Mouse (Mus musculus) CD4-positive helper T cell, adult 2 months (primary cell): ENCODE data around the gene Lrrc55.
"Not testable (repeated sequence)": the region's sequence is repeated elsewhere in the genome, so short reads cannot be mapped to it uniquely, and the experiment has no call there.

Source experiments
- DNase-seq: peaks from one replicate; pipeline ENCODE4 v3.0.0-alpha.2; 2012; ENCODE audit warnings: low read depth, missing footprints, low spot score

Gene Lrrc55

DNA sequence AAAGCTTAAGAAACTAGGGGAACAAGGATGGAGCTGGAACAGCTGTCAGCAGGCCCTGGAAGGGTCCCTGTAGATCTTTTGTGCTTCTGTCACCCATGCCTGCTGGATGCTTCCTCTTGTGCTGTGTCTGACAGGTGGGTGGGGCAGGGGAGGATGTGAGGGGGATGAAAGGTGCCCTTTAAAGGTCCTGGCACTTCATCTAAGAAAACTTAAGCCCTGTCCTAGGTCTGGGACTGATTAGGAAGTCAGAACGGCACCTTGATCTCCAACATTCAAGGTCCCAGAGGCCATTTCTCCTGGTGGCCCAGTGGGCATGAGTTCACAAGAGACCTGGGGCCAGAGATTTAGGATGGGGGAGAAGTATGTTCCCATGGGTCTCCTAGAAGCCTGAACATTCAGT is at the start of gene Lrrc55:
TSS of gene Lrrc55 (minus strand) at position 297 of the 400 bp plus-strand sequence.
- DNase-seq = no peak

DNA sequence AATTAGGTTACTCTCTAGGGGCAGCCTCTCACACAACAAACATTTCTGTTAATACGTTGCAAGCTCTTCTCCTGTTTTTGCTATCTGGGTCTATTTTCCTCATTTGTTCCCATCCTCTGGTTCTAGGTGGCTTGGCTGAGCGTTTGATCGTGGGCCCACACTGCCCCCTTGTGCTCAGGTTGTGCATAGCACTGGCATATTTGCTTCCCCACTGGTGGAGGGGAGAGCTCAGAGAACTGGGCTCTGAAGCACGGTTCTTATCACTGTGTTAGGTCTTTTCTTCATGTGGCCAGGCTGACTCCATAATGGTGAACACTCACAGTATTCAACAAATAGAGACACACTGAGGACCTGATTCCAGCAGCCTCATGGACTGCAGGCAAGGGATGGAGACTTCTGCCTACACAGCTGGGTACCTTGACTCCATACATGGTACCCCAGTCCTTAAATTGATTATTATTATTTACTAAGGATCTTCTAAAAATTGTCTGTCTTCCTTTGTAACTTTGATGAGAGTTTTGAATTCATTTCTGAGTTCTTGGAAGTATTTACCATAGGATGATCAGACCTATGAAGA is 49.6 kb upstream of the Lrrc55 start:
- peak; percentile 19 for DNase-seq

DNA sequence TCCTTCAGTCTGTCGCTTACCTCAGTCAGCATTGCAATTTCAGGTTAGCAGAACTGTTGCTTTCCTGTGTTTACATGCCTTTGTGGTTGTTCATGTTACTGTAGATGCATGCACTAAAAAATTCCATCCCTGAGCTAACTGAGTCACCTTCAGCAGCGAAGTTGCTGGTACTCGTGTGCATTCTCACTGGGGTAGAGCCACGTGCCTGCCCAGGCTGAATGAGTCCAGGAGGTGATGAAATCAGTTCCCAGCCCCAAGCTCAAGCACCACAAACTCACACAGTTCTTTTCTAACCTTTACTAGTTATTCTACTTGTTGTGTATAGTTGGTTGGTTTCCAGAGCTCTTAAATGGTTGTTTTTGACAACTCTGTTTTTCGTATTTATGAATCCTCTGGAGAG is 48.7 kb upstream of the Lrrc55 start:
- DNase-seq = no peak

DNA sequence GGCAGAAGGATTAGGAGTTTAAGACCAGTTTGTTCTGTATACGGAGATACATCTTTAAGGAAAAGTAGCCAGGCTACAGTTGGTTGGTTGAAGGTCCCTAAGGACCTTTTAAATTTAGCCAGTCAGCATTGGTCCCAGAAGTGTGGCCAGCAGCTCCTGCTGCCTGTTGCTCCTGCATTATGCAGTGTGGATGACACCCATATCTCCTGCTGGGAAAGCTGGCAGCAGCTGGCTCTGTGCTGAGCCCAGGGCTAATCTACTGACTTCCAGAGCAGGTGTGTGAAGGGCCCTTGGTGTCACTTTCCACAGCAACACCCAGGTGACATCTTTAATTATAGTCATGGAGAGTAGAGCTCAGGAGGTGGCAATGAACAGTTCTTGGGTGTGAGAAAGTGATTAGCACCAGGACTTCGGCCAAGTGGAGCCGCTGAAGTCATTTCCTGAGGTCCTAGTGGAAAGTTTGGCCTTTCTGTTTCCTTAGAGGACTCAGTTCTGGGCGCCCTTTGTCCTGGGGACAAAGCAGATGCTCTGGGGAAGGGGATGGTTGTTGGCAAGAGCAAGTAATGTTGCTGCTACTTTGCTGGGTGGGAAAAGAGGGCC is 41.2 kb upstream of the Lrrc55 start:
- no peak for DNase-seq

DNA sequence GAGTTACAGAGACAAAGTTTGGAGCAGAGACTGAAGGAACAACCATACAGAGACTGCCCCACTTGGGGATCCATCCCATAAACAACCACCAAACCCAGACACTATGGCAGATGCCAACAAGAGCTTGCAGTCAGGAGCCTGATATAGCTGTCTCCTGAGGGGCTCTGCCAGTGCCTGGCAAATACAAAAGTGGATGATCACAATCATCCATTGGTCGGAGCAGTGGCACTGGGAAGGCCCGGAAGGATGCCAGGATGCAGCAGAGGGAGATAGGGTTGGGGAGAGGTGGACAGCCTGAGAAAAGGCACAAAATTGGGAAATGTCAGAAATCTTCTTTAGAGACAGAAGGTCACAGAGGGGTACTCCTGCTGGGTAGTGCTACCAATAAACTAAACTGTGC is 40.2 kb upstream of the Lrrc55 start:
- DNase-seq = not testable (repeated sequence)

DNA sequence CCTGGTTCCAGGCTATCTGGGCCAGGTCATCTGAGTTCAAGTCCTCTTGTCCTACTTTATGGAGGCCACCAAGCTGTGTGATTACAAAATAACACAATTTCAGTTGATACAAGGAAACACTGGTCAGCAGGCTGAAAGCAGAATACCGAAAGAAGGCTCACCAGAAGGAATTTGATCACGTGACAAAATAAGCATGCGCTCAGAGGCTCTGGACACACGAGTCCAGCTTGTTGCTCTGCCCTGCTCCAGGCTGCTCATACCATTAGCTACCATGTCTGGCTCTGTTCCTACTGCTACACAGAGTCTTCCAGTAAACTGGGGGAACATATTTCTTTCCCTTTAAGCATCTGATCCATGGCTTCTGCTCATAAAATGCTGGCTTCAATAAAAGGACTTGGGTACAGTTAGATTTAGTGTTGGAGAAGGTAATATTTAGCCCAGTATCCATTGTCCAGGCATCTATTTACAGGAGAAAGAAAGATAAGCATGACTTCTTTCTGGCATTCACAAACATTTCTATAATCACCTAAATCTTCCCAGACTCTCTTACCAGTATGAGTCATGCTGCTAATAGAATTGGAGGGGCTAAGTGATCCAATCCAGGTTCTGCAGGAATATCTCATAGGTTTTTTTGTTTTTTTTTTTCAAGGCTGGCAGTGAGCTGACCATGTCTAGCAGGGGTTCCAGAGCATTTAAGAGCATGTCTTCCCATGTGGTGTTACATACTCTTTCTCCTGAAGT is 33.9 kb upstream of the Lrrc55 start:
- DNase-seq = no peak

DNA sequence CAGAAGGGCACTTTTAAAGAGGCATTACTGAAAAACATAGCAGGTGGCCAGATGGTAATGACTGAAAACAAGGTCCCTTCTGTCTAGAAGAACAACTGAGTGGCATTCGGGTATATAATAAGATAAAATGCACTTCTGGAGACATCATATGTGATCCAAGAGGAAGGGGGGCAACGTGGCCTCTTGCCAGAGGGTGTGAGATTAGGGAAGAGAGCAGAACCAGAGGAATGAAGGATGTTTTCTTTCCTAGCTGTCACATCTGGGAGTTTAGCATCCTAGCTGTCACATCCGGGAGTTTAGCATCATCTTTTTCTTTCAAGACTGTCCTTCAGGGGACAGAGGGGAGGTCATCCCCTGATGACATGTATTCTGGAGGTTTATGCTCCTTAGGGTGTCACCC is 32.6 kb upstream of the Lrrc55 start:
- no peak for DNase-seq

DNA sequence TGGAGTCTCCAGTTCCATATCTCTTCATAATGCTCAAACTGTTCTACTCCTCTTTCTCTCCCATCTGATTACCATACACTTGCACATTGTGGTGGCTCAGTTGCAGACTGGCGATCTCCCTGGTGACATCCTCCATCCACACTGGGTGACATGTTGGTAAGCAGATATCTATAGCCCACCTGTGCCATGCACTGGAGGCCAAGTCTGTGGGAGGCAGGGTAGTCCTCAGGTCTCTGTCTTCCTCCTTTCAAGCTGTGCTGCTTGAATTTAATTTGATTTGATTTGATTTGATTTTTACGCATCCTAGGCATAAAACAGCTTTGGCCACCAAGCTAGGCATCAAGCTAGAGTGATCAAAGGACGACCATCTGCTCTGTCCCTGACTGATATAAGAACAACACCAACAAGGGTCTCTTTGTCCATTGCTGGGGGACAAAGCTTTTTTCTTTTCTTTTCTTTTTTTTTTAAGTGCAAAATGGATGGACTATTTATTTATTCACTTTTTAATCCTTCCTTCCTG is 30.9 kb upstream of the Lrrc55 start:
- DNase-seq = no peak

DNA sequence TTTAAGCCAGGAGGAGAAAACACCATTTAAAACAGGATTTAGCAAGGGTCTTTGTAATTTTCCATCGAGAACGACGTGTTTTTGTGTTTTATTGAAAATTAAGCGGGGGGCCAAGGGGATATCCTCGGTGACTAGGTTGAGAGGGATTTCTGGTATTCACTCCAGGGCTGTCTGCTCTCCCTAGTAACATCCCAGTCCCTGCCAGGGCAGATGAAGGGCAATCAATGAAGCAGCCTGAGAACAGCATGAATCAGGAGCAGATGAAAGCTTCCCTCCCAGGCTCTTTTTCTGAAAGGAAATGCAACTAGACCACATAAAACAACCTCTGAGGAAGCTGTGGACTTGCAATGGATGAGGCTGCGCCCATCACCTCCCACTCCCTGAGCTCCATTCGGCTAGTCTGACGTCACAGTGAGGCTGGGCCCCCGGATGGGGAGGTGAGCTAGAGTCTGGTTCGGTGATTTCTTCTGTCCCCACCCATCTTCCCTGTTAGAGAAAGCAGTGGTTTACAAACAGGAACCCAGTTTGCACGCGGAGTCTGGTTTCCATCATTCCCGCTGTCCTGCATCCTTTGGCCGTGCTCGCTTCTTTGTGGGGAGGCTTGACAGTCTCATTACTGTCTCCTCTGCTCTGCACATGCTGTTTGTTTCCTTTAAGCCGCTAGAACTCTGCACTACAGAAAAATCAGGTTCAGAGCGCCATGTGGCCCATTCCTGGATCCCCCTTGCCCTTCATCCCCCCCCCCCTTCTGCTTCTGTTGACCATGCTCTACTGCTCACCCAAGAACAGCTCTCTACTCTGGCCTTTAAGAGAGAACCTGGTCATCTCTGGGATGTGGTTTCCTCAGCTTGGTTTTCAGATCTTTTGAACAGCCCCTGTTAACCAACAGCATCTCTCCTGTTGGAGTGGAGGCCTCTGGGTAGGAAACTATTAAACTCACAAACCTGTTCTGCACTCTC is 27.5 kb upstream of the Lrrc55 start:
- peak; percentile 37 for DNase-seq

DNA sequence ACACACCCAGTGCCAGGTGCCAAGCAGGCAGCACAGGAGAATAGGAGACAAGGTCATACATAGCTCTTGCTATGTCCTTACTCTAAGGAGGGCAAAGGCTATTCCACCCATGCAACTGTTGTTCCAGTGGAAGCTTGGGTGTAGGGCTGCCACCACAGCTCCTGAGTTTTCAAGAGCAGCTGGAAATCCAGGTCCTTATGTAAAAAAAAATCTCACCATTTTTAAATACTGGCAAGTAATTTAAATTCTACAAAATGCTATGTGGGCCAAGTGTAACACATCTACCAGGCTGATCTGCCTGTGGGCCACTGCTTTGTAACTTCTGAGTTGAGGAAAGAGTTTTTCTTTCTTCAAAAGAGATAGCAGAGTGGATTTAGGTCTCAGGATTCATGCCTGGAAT is 19.6 kb upstream of the Lrrc55 start:
- no peak for DNase-seq

DNA sequence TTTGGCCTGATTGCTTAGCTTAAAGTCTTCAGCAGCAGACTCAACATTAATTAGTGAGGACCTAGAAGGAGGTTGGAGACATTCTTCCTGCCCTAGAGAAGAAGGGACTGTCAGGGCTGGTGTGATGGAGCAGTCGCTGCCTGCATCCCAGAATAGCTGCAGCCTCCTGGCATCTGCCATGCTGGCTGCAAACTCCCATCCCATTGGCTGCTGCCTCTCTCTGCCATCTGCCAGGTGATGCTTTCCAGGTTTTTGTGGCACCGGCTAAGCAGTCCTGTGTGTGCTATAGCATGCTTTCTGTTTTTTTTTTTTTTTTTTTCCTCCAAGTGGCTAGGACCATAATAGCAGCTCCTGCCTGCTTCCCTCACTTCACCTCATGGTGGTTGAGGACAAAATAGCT is 16.7 kb upstream of the Lrrc55 start:
- DNase-seq = no peak

DNA sequence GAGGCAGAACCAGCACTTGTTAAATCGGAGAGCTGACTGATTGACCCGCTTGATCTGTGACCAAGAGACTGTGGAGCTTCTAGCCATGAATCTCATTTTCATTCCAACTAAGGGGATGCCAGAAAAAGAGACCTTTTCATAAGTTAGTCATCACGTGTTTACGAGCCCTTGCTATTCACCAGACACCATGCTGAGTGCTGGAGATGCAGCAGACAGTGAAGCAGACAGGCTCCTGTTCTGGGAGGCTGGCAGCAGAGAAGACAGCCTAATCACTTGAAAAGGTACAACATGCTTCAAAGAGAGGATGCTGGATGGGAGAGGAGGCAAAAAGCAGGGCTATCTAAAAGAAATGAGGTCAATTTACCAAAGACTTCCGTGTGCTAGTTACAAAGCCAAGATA is 12.3 kb upstream of the Lrrc55 start:
- DNase-seq = no peak

DNA sequence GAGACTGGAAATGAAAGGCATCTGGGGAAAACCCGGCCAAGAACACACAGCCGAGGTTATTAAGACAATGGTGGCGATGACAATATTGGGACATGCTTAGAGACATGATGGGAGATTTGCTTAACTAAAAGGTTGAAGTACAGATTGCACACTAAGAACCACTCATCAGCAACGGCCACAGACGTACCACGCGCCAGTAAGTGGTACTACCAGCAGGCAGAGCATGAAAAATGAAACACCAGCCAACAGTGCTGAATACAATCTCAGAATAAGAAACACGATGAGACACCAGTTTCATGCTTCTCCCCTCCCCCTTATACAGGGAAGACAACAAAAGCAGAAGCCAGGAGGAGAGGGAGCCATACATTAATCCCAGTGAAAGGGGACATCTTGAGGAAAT is 8.2 kb upstream of the Lrrc55 start:
- DNase-seq = no peak

DNA sequence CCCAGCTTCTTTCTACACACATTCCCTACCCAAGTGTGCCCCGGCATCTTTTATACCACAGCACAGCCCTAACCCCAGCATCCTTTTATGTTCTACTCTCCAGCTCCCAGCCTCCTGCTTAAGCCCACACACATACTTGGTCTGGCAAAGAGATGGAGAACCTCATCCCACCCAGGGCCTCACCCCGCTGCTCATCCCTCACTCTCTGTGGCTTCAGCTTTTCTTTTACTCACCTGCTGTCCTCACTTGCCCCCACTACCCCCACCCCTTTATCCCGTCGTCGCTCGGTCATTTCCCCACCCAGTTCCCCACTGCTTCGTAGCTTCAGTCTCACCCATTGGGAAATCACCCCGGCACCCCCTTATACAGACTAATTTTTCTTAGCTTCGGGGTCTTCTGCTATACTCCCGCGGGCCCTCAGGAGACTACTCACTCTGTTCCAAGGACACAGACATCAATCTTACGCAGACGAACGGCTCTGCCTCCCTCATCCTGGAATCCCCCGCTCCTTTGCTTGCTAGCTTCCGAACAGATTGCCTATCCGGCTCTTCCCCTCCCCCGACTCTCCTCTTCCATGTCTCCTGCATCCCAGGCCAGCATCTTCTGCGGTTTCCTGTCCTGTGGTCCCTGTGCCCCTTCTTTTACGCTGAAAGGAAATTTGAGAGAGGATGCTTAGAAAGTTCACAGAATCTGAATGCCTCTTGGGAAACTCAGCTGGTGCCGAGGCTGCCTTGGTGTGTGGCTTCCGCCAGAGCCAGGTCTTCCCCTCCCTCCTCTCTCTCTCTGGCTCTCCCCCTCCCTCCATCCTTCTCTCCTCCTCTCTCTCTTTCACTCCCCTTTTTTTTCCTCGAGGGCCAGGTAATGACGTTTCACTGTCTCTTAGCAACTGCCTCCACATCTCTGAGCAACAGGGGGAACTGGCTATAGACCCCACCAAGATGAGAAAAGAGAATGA is 1.3 kb upstream of the Lrrc55 start:
- DNase-seq = no peak

DNA sequence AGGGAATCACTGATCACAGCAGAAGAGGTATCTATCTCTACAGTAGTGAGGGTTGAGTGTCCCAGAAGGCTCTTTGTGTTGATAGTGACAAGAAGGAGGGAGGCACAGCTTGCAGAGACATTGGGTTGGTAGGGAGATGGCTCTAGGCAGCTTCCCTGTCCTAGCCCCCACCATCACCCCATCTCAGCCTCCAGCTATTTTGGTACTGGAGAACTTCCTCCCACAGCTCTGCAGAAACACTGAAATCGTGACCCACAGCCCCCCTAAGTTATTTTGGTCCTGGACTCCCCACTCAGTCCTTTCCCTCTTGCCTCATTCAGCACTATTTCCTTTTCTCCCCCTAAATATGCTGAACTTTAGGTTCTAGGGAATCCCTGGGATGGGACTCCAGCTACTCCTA is 2.4 kb downstream of the Lrrc55 start:
- no peak for DNase-seq

DNA sequence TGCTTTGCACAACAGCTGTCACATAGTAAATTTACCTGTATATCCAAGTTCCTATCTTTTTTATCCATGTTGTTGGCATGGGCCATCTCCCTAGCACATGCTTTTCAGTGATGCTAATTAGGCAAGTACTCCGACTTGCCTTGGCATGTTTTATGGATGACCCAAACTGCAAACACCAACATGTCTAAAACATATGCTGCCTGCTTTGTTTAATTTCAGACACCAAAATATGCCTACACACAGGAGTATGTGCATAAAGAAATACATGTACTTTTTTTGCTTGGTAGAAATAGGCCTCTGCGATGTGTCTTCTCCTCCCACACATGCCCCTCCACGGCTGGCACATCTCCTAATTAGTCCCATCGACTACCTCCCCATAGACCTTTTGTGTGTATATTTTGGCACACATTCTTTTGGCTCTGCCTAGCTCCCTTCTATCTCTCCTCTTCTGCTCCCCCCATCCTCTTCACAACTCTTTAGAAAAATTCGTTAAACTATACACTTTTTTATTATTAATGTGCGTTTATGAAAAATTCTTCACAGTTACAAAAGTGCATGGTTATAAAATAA is 9.3 kb downstream of the Lrrc55 start:
- DNase-seq = no peak

DNA sequence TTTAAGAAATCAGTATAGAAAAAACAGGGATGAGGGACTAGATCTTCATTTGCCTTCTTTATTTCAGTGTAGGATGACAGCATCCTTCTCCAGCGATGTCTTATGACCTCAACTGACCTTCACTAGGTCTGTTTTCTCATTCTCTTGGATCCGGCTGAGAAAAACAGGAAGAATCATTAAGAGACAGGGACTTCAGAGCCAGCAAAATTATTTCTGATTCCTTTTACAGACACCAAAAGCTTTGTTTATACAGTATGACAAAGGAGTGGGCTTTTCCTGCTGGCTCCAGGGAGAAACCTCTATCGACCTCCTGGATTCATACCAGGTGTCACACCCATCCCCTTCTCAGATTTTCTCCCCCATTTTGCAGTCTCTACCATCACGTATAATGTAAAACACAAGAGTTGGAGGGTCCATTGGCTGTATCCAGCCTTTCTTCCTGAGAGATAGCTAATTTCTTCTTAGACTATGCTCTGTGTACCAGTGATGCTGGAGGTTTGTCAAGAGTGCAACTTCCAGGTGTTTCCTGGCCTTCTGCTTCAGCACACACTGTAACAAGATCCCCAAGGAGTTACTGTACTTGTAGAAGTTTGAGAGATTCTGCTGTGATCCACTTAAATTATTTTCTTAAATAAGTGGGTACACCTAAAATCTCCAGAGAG is 18.7 kb downstream of the Lrrc55 start:
- DNase-seq = no peak

DNA sequence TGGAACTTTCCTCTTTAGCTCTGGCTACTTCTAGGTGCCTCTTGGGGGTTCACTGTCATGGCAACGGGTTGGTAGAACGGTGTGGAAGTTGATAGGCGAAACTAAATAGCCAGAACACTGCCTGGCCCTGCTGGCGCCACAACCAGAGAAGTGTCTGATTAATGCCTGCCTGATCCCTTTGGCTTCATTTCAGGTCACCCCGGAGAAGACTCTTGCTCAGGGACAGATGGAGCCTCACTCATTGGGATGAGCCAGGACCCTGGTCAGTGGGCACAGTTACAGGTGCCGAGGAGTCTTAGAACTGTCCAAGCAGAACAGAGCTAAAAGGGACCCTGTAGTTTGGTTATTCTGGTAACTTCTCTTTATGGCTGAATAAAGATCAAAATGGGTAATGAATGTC is 23.5 kb downstream of the Lrrc55 start:
- no peak for DNase-seq

DNA sequence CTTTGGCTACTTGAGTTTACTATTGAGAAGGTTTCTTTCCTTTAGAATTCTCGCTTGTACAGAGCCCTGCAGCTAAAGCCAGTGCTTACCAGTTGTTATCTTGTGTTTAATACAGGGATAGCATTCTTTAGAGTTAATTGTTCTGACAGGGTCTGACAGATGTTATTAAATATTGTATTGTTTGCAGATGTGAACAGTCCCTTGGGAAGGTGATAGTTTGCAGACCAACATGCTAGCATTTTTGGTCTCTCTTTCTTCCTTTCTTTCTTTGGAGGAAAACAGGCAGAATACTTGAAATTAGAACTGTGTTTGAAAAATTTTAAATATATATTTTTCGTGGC is 24.3 kb downstream of the Lrrc55 start:
- DNase-seq = no peak
